Mouse (Mus musculus) right cerebral cortex, postnatal 10 days (tissue): ENCODE measurements around the gene Ifit3.
"Not testable (repeated sequence)": the region's sequence is repeated elsewhere in the genome, so short reads cannot be mapped to it uniquely, and the experiment has no call there.

Experiments used
- DNase-seq, 2 experiments: peaks; one replicate each; pipeline ENCODE4 v3.0.0; 2021; ENCODE audit warnings: low spot score in 2 of 2

Gene Ifit3

DNA sequence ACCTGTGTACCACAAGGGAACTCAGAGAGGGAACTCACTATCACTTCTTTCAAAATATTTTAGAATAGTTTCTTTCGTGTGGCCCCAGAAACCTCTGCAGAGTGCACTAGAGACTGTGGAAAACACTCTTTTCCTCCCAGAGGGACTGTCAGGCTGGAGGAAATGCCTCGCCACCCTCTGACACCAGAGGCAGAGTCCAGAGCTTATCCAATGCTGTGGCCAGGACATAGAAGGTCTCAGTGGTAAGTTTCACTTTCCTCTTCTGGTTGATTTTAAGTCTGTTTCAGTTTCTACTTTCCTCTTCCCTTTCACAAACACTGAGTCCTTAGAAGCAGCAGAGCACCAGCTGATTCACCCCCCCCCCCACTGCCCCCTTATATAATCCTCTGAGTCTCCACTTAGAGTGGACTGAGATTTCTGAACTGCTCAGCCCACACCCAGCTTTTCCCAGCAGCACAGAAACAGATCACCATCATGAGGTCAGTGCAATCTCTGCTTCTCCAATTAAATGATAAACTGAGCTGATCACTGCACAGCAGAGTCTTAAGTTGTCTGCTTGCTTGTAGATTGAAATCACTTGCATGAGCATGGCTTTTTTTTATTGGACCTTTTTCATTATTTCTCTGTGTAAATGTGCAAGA lies at the start of gene Ifit3:
TSS of gene Ifit3 (plus strand) at position 406 of the 641 bp plus-strand sequence.
- not testable (repeated sequence) for DNase-seq

DNA sequence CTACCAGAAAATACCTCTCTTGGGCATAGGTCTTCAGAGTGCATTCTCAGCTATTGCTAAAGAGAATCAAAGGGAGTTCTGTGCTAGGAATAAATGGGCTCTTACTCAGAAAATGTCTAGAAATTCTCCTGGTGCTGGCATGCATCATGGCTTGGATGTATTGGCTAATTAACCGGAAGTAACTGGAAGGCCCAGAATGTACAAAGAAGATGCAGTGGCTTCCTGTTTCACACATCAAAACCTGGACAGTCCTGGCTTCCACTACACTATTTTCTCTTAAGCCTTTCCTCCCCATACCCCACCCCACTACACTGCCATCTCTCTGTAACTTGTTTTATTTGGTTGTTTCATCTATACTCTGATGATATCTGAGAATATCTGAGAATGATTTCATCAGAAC lies 43.9 kb upstream of the Ifit3 start:
- no peak for DNase-seq

DNA sequence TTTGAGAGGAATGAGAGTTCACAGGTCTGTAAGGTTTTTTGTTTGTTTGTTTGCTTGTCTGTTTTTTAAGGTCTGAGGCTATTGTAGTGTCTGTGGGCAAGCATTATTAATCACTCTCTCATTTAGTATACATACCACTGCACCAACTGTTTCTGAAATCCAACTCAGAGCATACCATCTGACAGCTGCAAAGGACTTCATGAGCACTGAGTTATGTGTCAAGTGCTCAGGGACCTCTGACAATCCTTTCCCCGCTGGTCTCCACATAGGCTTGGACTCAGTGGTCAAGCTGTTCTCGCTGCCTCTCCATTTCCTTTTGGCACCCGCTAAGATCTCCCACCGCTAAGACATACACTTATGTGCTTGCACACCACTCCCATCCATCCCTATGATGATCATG lies 37.1 kb upstream of the Ifit3 start:
- DNase-seq: no peak

- peak; percentile 66 to 83 for DNase-seq
These were observed 35.4 kb upstream of the Ifit3 start for GRCm38 (mm10) chr19:34547976-34548375.

GRCm38 (mm10) chr19:34550205-34550533 lies 33.2 kb upstream of the Ifit3 start:
- DNase-seq: no peak

DNA sequence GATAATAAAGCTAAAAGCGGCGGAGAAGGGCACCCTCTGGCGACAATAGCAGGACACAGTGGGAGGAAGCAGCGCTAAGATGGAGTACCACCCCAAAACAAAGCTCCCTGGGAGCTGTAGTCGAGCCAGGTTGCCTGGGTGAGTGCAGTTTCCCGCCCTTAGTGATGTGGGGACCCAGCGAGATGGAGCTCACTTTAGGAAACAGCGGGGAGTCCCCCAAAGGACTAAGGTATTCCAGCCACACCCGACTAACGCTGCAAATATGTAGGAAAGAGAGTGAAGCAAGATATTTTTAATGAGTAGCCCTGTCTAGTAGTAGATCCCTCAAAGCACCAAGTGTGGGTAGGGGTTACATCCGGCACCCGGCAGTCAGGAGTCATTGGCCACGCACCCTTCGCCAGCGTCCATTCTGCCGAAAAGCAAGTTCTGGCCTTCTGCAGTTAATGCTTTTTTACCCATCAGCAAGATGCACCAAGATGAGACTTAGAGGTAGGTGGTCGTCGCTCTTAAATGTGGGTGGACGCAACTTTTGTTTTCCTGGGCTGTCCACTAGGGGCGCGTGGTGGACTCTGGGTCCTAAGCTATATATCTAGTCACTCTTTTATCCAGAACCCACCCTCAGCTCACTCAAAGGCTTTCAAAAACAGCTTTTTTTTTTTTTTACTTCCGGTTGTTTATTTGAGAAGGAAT lies 32.7 kb upstream of the Ifit3 start, which contains the start of gene Ifit2:
TSS of gene Ifit2 (plus strand) at position 161 of the 690 bp plus-strand sequence.
- DNase-seq: peak; percentile 84 to 85

DNA sequence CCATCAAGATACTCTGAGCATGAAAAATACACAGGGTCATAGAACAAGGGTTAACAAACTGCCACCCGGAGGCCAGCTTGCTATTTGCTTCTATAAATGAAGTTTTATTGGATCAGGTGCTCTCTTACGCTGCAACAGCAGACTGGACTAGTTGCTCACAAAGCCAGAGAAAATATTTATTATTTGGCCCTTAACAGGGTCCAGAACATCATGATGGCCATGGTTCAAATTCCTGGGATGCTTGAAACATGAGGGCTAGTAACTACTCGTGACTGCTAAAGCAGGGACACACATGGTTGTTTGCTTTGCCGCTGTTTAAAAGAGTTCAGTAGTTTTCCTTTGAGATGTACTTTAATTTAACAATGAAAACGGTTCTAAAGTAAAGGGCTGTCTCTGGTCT lies 31.4 kb upstream of the Ifit3 start:
- no peak for DNase-seq

DNA sequence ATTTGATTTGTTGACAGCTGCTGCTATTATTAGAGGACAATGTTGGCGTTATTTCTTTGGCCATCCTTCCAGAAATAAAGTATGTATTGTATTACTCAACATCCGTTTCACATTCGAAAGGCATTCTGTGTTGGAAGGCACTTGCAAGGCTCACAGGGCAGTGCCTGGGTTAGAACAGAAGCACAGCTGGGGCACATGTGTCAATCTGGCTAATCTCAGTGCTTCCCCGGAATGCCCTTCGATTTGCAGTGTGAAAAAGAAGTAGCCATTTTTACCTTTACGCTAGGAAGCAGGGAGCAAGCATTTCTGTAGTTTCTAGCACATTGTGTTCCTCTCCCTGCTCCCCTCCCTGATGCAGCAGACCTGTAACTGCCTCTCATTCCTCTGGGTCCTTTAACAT lies 30.3 kb upstream of the Ifit3 start:
- no peak for DNase-seq

- DNase-seq: no peak
These were observed 29.8 kb upstream of the Ifit3 start for GRCm38 (mm10) chr19:34553522-34553921.

GRCm38 (mm10) chr19:34554061-34554460 lies 29.3 kb upstream of the Ifit3 start:
- no peak for DNase-seq

DNA sequence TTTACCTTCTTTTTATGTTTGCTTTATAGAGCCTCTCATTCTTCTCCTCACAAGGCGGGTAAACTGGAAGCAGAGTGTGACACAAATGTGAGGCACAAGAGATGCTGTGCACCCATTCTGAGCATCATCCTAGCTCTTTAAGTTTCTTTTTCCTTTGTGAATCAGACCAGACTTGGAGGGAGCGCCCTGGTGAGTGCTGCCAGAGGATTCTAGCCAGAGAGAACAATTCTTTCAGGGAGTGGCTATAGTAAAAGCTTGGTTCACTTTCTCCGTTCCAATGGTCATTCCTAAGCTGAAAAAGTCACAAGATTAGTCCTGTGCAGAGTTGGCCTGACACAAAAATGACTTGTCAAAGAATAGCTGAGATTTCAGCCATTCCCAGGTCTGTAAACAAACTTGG lies 26.7 kb upstream of the Ifit3 start:
- DNase-seq: no peak

- no peak for DNase-seq
These were observed 20.8 kb upstream of the Ifit3 start for GRCm38 (mm10) chr19:34562556-34562955.

DNA sequence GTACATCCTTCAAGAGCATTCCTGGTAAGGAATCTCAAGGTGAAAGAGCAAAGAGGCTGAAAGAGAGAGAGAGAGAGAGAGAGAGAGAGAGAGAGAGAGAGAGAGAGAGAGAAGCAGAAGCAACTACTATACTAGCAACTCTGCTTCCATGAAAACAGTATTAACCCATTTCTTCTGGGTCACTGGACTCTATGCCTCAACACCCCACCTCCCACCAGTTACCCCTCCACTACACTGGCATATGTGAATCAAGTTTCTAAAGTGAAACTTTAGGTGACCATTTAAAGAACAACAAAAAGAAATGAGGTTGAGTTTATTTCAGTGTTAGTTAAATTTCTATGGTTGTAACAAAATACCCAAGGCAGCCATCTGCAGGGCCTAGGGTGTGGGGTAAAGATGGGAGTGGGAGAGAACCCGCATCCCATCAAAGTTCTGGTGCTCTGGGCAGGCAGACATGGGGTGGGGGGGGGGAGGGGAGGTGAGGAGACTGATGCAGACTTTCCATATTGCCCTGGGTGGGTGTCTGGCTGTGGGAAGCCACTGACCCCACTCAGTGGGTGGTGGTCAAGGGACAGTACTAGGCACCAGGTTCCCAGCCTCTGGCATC lies 17.1 kb upstream of the Ifit3 start:
- no peak for DNase-seq

DNA sequence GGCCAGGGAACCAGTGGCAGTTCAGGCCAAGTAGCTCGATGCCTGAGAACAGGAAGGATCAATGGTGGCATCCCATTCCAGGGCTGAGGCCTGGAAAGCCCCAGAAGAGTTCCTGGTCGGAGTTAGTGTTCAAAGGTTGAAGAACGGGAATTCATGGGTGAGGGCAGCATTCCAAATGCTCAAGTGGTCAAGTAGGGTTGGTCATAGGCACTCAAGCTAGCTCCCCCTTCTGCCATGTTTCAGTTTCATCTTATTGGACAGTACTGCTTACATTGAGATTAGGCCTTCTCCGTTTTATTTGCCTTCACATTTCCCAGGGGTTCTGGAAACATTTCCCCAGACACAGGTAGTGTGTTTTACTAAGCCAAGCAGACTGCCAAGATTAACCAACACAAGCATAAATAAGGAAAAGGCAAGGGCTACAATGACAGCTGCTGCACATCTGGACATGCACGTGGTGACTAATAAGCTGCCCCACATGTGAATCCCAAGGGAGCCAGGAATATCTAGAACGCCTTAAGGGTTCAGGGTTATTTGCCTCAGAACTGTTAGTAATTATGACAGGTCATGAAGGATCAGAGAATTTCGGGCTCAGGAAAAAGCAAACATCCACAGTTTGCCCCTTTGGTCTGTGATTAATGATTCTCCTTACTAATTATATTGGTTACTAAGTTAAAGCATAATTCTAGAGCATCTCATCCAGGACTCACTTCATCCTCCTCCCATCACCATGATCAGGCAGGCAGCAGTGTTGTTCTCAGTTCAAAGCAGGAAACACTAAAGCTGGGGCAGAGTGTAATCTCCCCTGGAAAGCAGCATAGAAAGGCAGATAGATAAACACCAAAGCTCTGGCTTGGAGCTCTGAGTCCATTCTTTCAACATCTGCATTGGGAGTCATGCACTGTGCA lies 14.1 kb upstream of the Ifit3 start:
- DNase-seq: no peak

- no peak for DNase-seq
These were observed 13.3 kb upstream of the Ifit3 start for GRCm38 (mm10) chr19:34569896-34570476.

DNA sequence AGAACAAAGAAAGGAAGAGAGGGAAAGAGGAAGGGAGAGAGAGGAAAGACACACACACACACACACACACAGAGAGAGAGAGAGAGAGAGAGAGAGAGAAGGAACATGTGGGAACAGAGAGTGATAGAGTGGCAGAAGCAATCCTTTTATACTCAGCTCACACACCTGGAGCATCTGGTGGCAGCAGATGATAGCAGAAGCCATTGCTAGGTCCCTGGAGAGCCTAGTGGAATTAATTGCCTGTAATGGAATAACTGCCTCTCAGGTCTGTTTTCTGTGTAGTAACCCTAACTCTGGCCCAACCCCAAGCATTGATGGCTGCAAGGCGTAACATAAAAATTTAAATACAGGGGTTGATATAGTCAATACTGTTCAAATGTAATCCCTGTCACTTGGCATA lies 12.3 kb upstream of the Ifit3 start:
- DNase-seq: no peak

- DNase-seq: no peak
These were observed 9.7 kb upstream of the Ifit3 start for GRCm38 (mm10) chr19:34573650-34574049.

DNA sequence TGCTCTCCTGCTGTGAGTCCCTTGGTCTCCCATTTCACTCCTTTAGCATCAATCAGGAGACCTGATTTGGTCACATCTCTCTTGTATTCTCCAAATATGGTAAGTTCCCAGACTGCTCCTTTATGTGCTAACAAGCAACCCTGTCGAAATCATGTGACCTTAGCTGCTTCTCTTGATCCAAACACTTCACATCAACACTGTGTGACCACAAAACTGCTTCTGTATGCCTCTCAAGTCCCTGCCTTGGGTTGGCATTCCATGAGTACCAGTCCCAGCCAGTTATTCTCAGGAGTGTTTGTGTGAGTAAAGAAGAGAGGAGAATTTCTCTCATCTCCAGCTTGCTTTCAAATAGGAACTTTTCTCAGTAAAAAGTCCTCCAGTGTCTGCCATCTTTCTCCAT lies 6.2 kb upstream of the Ifit3 start:
- no peak for DNase-seq

DNA sequence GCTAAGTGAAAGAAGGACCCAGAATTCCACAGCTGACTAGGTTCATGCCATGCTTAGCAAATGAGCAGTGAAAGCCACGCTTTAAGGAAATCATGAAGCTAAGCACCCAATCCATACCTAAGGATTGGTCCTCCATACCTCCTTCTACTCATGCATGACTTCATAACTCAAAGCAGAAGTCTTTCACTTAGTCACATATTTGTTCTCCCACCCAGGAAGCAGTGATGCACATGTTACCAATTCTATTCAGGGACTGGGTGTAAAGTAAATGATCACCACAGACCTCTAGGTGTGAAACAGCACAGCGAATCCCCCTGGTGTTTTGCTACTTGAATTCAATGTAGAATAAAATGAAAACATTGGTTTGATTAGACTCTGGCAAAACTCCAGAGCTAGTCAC lies 635 bp upstream of the Ifit3 start:
- not testable (repeated sequence) for DNase-seq

GRCm38 (mm10) chr19:34585740-34586458 lies 2.6 kb downstream of the Ifit3 start:
- DNase-seq: not testable (repeated sequence)
